Mouse (Mus musculus) intestine, embryonic 16.5 days (tissue): ENCODE data around the gene Hsp90aa1. TPM values are rescaled to one million over a fixed set of nuclear protein-coding genes. Genes with fewer than 3 reads are reported as not detected.
"Not testable (repeated sequence)": the region's sequence is repeated elsewhere in the genome, so short reads cannot be mapped to it uniquely, and the experiment has no call there.

Experiments
- ATAC-seq: fragments of 200-750 bp; cut with Nextera tagmentation; 2 replicates; pipeline ENCODE4 v1.8.0; 2017; ENCODE audit warnings: moderate TSS enrichment, moderate library complexity
- H3K27ac ChIP-seq: fragments of 300-500 bp; sonication (generic); 2 replicates; pipeline ENCODE4 v1.5.1; 2014; ENCODE audit warnings: mild to moderate bottlenecking, low read length
- H3K27me3 ChIP-seq: fragments of 300-500 bp; sonication (generic); replicated peaks from 2 replicates; pipeline ENCODE4 v1.6.1; 2014; ENCODE audit warnings: low read length, control low read depth, mixed read lengths; ENCODE audit not compliant: control insufficient read depth, insufficient read depth
- H3K36me3 ChIP-seq: fragments of 300-500 bp; sonication (generic); 2 replicates; pipeline ENCODE4 v1.6.1; 2014; ENCODE audit warnings: low read length, control low read depth; ENCODE audit not compliant: control insufficient read depth, insufficient read depth
- H3K4me1 ChIP-seq: fragments of 300-500 bp; sonication (generic); 2 replicates; pipeline ENCODE4 v1.6.1; 2014; ENCODE audit warnings: low read length, control low read depth, mixed read lengths; ENCODE audit not compliant: control insufficient read depth, insufficient read depth
- H3K4me2 ChIP-seq: fragments of 300-500 bp; sonication (generic); 2 replicates; pipeline ENCODE4 v1.6.1; 2014; ENCODE audit warnings: low read depth, low read length, control low read depth
- H3K4me3 ChIP-seq: fragments of 300-500 bp; sonication (generic); 2 replicates; pipeline ENCODE4 v1.5.1; 2014; ENCODE audit warnings: mild to moderate bottlenecking, low read length
- H3K9ac ChIP-seq: fragments of 300-500 bp; sonication (generic); 2 replicates; pipeline ENCODE4 v1.6.1; 2014; ENCODE audit warnings: low read depth, low read length
- H3K9me3 ChIP-seq: fragments of 300-500 bp; sonication (generic); 2 replicates; pipeline ENCODE4 v1.6.1; 2016; ENCODE audit warnings: low read length, control low read depth; ENCODE audit not compliant: control insufficient read depth
- WGBS: fragments of 180-500 bp; shearing (Covaris S2); extraction: QIAGEN DNeasy Blood & Tissue Kit; methylation state at CpG from one replicate; pipeline ENCODE4 v1.1.7; 2014; 5-methylcytosine and 5-hydroxymethylcytosine counted together
- polyA plus RNA-seq: library from polyadenylated mRNA; unstranded; fragments of >200 nt; fragmentation: Nextera tagmentation; extraction: Ambion mirVana; gene quantifications from 2 replicates; pipeline ENCODE4 v1.2.1, GENCODE M21; 2015

Gene Hsp90aa1
- 679 and 790 TPM in 2 replicates for polyA plus RNA-seq

GRCm38 (mm10) chr12:110702556-110702955 is at the start of gene Hsp90aa1:
Hsp90aa1 (minus strand) TSS chr12:110702728.
- 0 out of 2 replicates have a peak within 1 kb of the TSS, but pooled peaks have one; percentile 18 for H3K27ac ChIP-seq
- H3K4me3 ChIP-seq, result no peak within 1 kb of the TSS
- no peaks in the 10 kb centered on the region for H3K36me3 ChIP-seq
- peak within 1 kb of the TSS; percentile 54 for H3K9ac ChIP-seq
- 45% methylated on average over 4 of the region's 4 CpGs for WGBS
- H3K4me1 ChIP-seq, result peaks cover 12% of the 10 kb centered on the region; the same call in 1 of the 2 replicates
- H3K27me3 ChIP-seq, result no peaks in the 10 kb centered on the region
- no peak for ATAC-seq
- no peaks in the 10 kb centered on the region for H3K9me3 ChIP-seq
- H3K4me2 ChIP-seq, result no peak within 1 kb of the TSS

GRCm38 (mm10) chr12:110750770-110751439 is 48.4 kb upstream of the Hsp90aa1 start:
- no peak for ATAC-seq
- WGBS, result 79% methylated on average over 10 of the region's 10 CpGs
- Histone ChIP-seq H3K9me3 (no peaks in the 10 kb centered on the region), H3K4me3 (no peak overlapping the region), H3K4me1 (peaks cover 2% of the 10 kb centered on the region; the same call in 1 of the 2 replicates), H3K27ac (no peak overlapping the region), H3K27me3 (no peaks in the 10 kb centered on the region), H3K36me3 (no peaks in the 10 kb centered on the region), H3K9ac (no peak overlapping the region), H3K4me2 (no peak overlapping the region)

GRCm38 (mm10) chr12:110738158-110738921 is 35.8 kb upstream of the Hsp90aa1 start:
- Histone ChIP-seq H3K9me3 (no peaks in the 10 kb centered on the region), H3K27ac (peak overlapping the region; percentile 80), H3K36me3 (no peaks in the 10 kb centered on the region), H3K4me3 (peak overlapping the region; percentile 86), H3K4me2 (peak overlapping the region; percentile 86), H3K4me1 (peaks cover 9% of the 10 kb centered on the region; the same call in 1 of the 2 replicates), H3K9ac (peak overlapping the region; percentile 97), H3K27me3 (no peaks in the 10 kb centered on the region)
- ATAC-seq, result peak; percentile 7
- under 1% methylated on average over 72 of the region's 72 CpGs for WGBS

- Histone ChIP-seq H3K9ac (peak within 1 kb of the TSS; percentile 97), H3K9me3 (no peaks in the 10 kb centered on the region), H3K36me3 (no peaks in the 10 kb centered on the region), H3K27me3 (no peaks in the 10 kb centered on the region), H3K4me2 (peak within 1 kb of the TSS; percentile 95), H3K27ac (peak within 1 kb of the TSS; percentile 80), H3K4me3 (peak within 1 kb of the TSS; percentile 86), H3K4me1 (peaks cover 9% of the 10 kb centered on the region; the same call in 1 of the 2 replicates)
- WGBS, result 1% methylated on average over 69 of the region's 69 CpGs
- ATAC-seq, result peak; percentile 97
Measured at GRCm38 (mm10) chr12:110737170-110738157, 34.9 kb upstream of the Hsp90aa1 start, which contains the start of gene Wdr20. Wdr20 (plus strand) TSS chr12:110737944.

- H3K36me3 ChIP-seq, result no peaks in the 10 kb centered on the region
- WGBS, result 3% methylated on average over 4 of the region's 4 CpGs
- H3K9ac ChIP-seq, result 0 out of 2 replicates have a peak overlapping the region, but pooled peaks have one; percentile 11
- peak overlapping the region; percentile 95 for H3K4me2 ChIP-seq
- peaks cover 9% of the 10 kb centered on the region; the same call in 1 of the 2 replicates for H3K4me1 ChIP-seq
- no peaks in the 10 kb centered on the region for H3K27me3 ChIP-seq
- ATAC-seq, result no peak
- peak overlapping the region; percentile 86 for H3K4me3 ChIP-seq
- no peaks in the 10 kb centered on the region for H3K9me3 ChIP-seq
- H3K27ac ChIP-seq, result no peak overlapping the region
Measured at GRCm38 (mm10) chr12:110736641-110737040, 34.1 kb upstream of the Hsp90aa1 start.

GRCm38 (mm10) chr12:110733254-110733653 is 30.7 kb upstream of the Hsp90aa1 start:
- WGBS, result 91% methylated on average over 3 of the region's 3 CpGs
- not testable (repeated sequence) for H3K9ac ChIP-seq, H3K27me3 ChIP-seq, H3K9me3 ChIP-seq, H3K27ac ChIP-seq, ATAC-seq, H3K36me3 ChIP-seq, H3K4me1 ChIP-seq, H3K4me3 ChIP-seq, H3K4me2 ChIP-seq

- no peaks in the 10 kb centered on the region for H3K9me3 ChIP-seq
- H3K9ac ChIP-seq, result no peak overlapping the region
- no peak overlapping the region for H3K4me3 ChIP-seq
- H3K4me1 ChIP-seq, result no peaks in the 10 kb centered on the region
- WGBS, result 54% methylated on average over 1 of the region's 1 CpGs
- no peaks in the 10 kb centered on the region for H3K36me3 ChIP-seq
- H3K27ac ChIP-seq, result no peak overlapping the region
- no peaks in the 10 kb centered on the region for H3K27me3 ChIP-seq
- ATAC-seq, result no peak
- no peak overlapping the region for H3K4me2 ChIP-seq
Measured at GRCm38 (mm10) chr12:110726428-110726827, 23.9 kb upstream of the Hsp90aa1 start.

GRCm38 (mm10) chr12:110725489-110725888 is 23.0 kb upstream of the Hsp90aa1 start:
- Histone ChIP-seq H3K36me3 (no peaks in the 10 kb centered on the region), H3K9me3 (no peaks in the 10 kb centered on the region), H3K9ac (no peak overlapping the region), H3K4me1 (no peaks in the 10 kb centered on the region), H3K27me3 (no peaks in the 10 kb centered on the region), H3K4me3 (no peak overlapping the region), H3K27ac (no peak overlapping the region), H3K4me2 (no peak overlapping the region)
- WGBS, result 68% methylated on average over 5 of the region's 5 CpGs
- no peak for ATAC-seq
